Mouse (Mus musculus) CH12.LX (cell line): Measurements from ENCODE around the gene Arhgap25. TPM values are rescaled to one million over a fixed set of nuclear protein-coding genes. Genes with fewer than 3 reads are reported as not detected.
A peak's percentile ranks its signal among the peaks of the same experiment; 100 is the strongest.
"Not testable (repeated sequence)": the region's sequence is repeated elsewhere in the genome, so short reads cannot be mapped to it uniquely, and the experiment has no call there.

Experiments used
- DNase-seq: peaks from one replicate; pipeline ENCODE4 v3.0.0-alpha.2; 2013; ENCODE audit errors: extremely low read depth
- H3K27ac ChIP-seq: 2 replicates; pipeline ENCODE4 v1.5.1; 2012; ENCODE audit warnings: low read depth, mild to moderate bottlenecking, control low read depth, moderate library complexity; ENCODE audit not compliant: insufficient read depth
- H3K27me3 ChIP-seq: replicated peaks from 2 replicates; pipeline ENCODE3; 2012; ENCODE audit warnings: inconsistent platforms
- H3K36me3 ChIP-seq, 2 experiments: replicated peaks in 1 of 2; 2 replicates each; pipeline versions ENCODE3 to v1.6.1; 2012; ENCODE audit warnings: inconsistent platforms in 1 of 2, low read length in 1 of 2, mild to moderate bottlenecking in 1 of 2, mixed read lengths in 1 of 2, moderate library complexity in 1 of 2; ENCODE audit not compliant: control insufficient read depth in 1 of 2, insufficient read depth in 1 of 2
- H3K4me1 ChIP-seq, 2 experiments: 2 replicates each; pipeline ENCODE4 v1.6.1; 2012; ENCODE audit warnings: inconsistent platforms in 1 of 2, moderate library complexity in 1 of 2; ENCODE audit not compliant: insufficient read depth in 2 of 2, control insufficient read depth in 1 of 2
- H3K4me2 ChIP-seq: 2 replicates; pipeline ENCODE4 v1.6.1; 2012; ENCODE audit warnings: low read depth, mild to moderate bottlenecking, control low read depth; ENCODE audit not compliant: poor library complexity, insufficient read depth, severe bottlenecking
- H3K4me3 ChIP-seq, 3 experiments: fragments of 150-350 bp in 1 of 3; sonication (generic) in 1 of 3; replicated peaks in 1 of 3; 2 replicates each; pipeline versions ENCODE3 to v1.5.1; 2011 to 2012; ENCODE audit warnings: low read depth in 2 of 3, low read length in 2 of 3, mild to moderate bottlenecking in 2 of 3, moderate library complexity in 2 of 3, control low read depth in 1 of 3, improper control_type of control experiment in 1 of 3, inconsistent platforms in 1 of 3, mixed read lengths in 1 of 3; ENCODE audit not compliant: poor library complexity in 1 of 3
- H3K79me2 ChIP-seq: replicated peaks from 2 replicates; pipeline ENCODE4 v1.6.1; 2012; ENCODE audit warnings: mild to moderate bottlenecking, moderate library complexity; ENCODE audit not compliant: control insufficient read depth, poor library complexity, insufficient read depth, severe bottlenecking; ENCODE audit errors: extremely low read depth
- H3K9ac ChIP-seq: 2 replicates; pipeline ENCODE4 v1.6.1; 2012; ENCODE audit warnings: low read depth, mild to moderate bottlenecking, control low read depth, moderate library complexity; ENCODE audit not compliant: insufficient read depth
- H3K9me3 ChIP-seq: replicated peaks from 2 replicates; pipeline ENCODE3; 2012; ENCODE audit warnings: low read length, inconsistent platforms, mixed read lengths
- CTCF ChIP-seq, 2 experiments: IDR thresholded peaks in 1 of 2; conservative IDR thresholded peaks in 1 of 2; 2 replicates each; pipeline ENCODE4 v1.5.1; 2011 to 2012; ENCODE audit warnings: low read depth in 2 of 2, low read length in 2 of 2, improper control_type of control experiment in 1 of 2, inconsistent platforms in 1 of 2, mild to moderate bottlenecking in 1 of 2, moderate library complexity in 1 of 2
- IRF4 ChIP-seq: IDR thresholded peaks from 2 replicates; pipeline ENCODE4 v1.6.1; 2014; ENCODE audit warnings: low read depth, mild to moderate bottlenecking, inconsistent platforms, low read length, improper control_type of control experiment
- JUND ChIP-seq: conservative IDR thresholded peaks from 2 replicates; pipeline ENCODE4 v1.6.1; 2011; ENCODE audit warnings: low read depth, low read length, improper control_type of control experiment
- MEF2A ChIP-seq: IDR thresholded peaks from 2 replicates; pipeline ENCODE4 v1.6.1; 2014; ENCODE audit warnings: low read depth, mild to moderate bottlenecking, inconsistent platforms, low read length, improper control_type of control experiment, borderline replicate concordance
- NRF1 ChIP-seq: IDR thresholded peaks from 2 replicates; pipeline ENCODE4 v1.6.1; 2014; ENCODE audit warnings: low read depth, mild to moderate bottlenecking, inconsistent platforms, low read length, improper control_type of control experiment, moderate library complexity
- POLR2AphosphoS2 ChIP-seq: IDR thresholded peaks from 2 replicates; pipeline ENCODE4 v1.6.1; 2011; ENCODE audit warnings: low read depth, low read length, improper control_type of control experiment
- RAD21 ChIP-seq: IDR thresholded peaks from 2 replicates; pipeline ENCODE4 v1.6.1; 2011; ENCODE audit warnings: low read depth, mild to moderate bottlenecking, low read length, improper control_type of control experiment, moderate library complexity
- SMC3 ChIP-seq: IDR thresholded peaks from 2 replicates; pipeline ENCODE4 v1.6.1; 2011; ENCODE audit warnings: low read depth, low read length, improper control_type of control experiment
- ZMIZ1 ChIP-seq: IDR thresholded peaks from 2 replicates; pipeline ENCODE4 v1.6.1; 2012; ENCODE audit warnings: low read depth, mild to moderate bottlenecking, inconsistent platforms, low read length, improper control_type of control experiment
- dilution Hi-C: fragments of 300-500 bp; cut with MboI; formaldehyde crosslinking; loops from 2 replicates; pipeline ENCODE4 v1.14.3; 2020; ENCODE audit warnings: low sequenced_read_pairs; ENCODE audit not compliant: extremely low pct_unique_long_range_greater_than_20kb, extremely low pct_ligation_motif_present
- in situ Hi-C: fragments of 300-500 bp; cut with MboI; formaldehyde crosslinking; loops from 3 replicates; pipeline ENCODE4 v1.14.3; 2019; ENCODE audit warnings: low sequenced_read_pairs, low pct_ligation_motif_present, low pct_unique_long_range_greater_than_20kb, mixed read lengths
- polyA plus RNA-seq: library from polyadenylated mRNA; unstranded; fragments of >175 nt; gene quantifications from 2 replicates; pipeline ENCODE4 v1.2.1, GENCODE M21; 2012; ENCODE audit warnings: low read depth; ENCODE audit not compliant: insufficient read length
- total RNA-seq, 2 experiments: library from RNA; depleted of rRNA; stranded (reverse); fragments of 300-350 nt in 1 of 2; fragments of >200 nt in 1 of 2; gene quantifications; 2 replicates each; pipeline ENCODE4 v1.2.3; 2012 to 2014

Arhgap25 gene
- total and polyA plus RNA-seq, 3 experiments: 11.7 to 16.5 (median 12.5) TPM

DNA sequence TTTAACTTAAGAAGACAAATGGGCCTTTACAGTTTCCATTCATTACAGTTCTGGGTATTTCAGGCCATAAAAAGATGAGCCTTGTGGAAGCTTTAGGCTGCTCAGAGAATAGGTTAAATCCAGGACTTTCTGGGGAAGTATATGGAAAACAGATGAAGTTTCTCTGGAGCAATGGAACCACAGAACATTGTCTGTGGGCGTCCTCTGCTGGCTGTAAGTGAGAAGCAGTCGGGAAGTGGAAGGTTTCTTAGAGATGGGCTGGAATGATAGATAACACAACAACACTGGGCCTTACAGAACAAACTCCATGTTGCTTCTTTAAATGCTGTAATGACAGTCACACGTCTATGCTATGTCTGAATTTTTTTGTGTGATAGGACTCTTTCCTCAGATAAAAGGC lies 10.8 kb downstream of the Arhgap25 start:
- dilution Hi-C loops (no loop called here), in situ Hi-C loops (no loop called here)
- Histone ChIP-seq H3K4me2 (no peak overlapping the region), H3K36me3 (peaks cover 9 to 89% of the 10 kb centered on the region in 2 experiments), H3K27ac (no peak overlapping the region), H3K9me3 (peaks cover 4% of the 10 kb centered on the region), H3K9ac (no peak overlapping the region), H3K79me2 (no peaks in the 10 kb centered on the region), H3K4me1 (peaks cover 3 to 38% of the 10 kb centered on the region in 2 experiments; a peak in 3 of 4 replicates), H3K4me3 (no peak overlapping the region), H3K27me3 (no peaks in the 10 kb centered on the region)
- TF ChIP-seq POLR2AphosphoS2 (no peak), SMC3 (0 out of 2 replicates have a peak, but pooled peaks have one; percentile 17), NRF1 (no peak), RAD21 (peak; percentile 30), CTCF (conservative IDR thresholded peaks at IDR 0.05 in 1 of 2, IDR thresholded peaks at IDR 0.05 in 1 of 2; ENCODE audit: low read depth in 2 of 2, low read length in 2 of 2) (peak in 1 of 2 experiments; percentile 38; a peak in 2 of 4 replicates), ZMIZ1 (no peak)
- DNase-seq: no peak

DNA sequence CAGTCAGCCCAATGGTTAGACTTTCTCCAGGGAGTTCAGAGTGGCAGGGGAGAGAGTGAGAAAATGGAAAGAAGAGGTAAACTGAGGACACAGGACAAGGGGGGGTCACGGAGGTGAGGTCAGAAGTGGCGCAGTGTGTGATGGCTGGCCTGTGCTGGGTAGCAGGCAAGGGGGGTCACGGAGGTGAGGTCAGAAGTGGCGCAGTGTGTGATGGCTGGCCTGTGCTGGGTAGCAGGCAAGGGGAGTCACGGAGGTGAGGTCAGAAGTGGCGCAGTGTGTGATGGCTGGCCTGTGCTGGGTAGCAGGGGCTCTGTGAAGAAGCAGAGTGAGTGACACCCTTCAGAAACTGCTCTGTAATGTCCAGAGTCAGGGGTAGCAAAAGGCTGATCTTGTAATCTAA lies 11.4 kb downstream of the Arhgap25 start:
- DNase-seq, H3K4me3 ChIP-seq, H3K9me3 ChIP-seq, H3K4me2 ChIP-seq, dilution Hi-C loops, H3K27ac ChIP-seq, in situ Hi-C loops, H3K27me3 ChIP-seq, H3K9ac ChIP-seq, H3K79me2 ChIP-seq: not testable (repeated sequence)
- H3K4me1 ChIP-seq: peaks cover 3 to 33% of the 10 kb centered on the region in 2 experiments; a peak in 3 of 4 replicates
- H3K36me3 ChIP-seq: peaks cover 9 to 90% of the 10 kb centered on the region in 2 experiments

DNA sequence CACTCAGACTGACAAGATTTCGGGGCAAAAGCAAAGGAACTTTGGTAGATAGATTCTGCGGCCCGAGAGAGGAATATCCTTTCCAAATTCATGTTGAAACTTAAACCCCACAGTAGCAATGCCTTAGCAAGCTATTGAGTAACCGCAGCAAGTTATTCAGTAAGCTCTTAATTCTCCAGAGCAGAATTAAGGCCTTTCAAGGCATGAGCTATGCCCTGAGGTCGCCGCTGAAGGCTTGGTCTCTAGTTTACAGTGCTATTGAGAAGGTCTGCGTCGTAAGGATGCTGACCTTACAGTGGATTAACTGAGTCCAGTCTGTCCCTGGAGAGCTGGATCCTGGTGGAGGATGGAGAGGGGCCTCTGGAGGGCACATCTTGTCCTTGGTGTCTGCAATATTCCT lies 12.5 kb downstream of the Arhgap25 start:
- H3K9ac ChIP-seq: no peak overlapping the region
- peaks cover 9 to 96% of the 10 kb centered on the region in 2 experiments for H3K36me3 ChIP-seq
- H3K4me1 ChIP-seq: peaks cover 3 to 33% of the 10 kb centered on the region in 2 experiments; a peak in 3 of 4 replicates
- dilution Hi-C loops (no loop called here), in situ Hi-C loops (no loop called here)
- H3K27ac ChIP-seq: no peak overlapping the region
- DNase-seq: no peak
- no peaks in the 10 kb centered on the region for H3K79me2 ChIP-seq
- H3K9me3 ChIP-seq: peaks cover 4% of the 10 kb centered on the region
- no peak for TF ChIP-seq MEF2A
- TF ChIP-seq IRF4: no peak
- no peak for TF ChIP-seq JUND
- no peaks in the 10 kb centered on the region for H3K27me3 ChIP-seq
- H3K4me3 ChIP-seq: no peak overlapping the region
- no peak overlapping the region for H3K4me2 ChIP-seq
